Mouse (Mus musculus): ENCODE results near the gene Idnk. TPM values are rescaled to one million over a fixed set of nuclear protein-coding genes. Genes with fewer than 3 reads are reported as not detected.

The Idnk gene
- total RNA-seq (2012; rRNA removed) (26.0 and 29.5 TPM in 2 replicates), polyA plus RNA-seq (2012; ENCODE audit: insufficient read depth in 1 of 2, insufficient read length in 2 of 2, low read depth in 1 of 2, low replicate concordance in 2 of 2, missing spikeins in 1 of 2) (10 to 100 TPM in 1 of 2 experiments, not detected in 1; 50.3 TPM)

- Histone ChIP-seq H3K9ac (ENCODE audit: control insufficient read depth, low read depth, low read length, poor library complexity, severe bottlenecking) (peak within 1 kb of the TSS; percentile 72), H3K79me2 (ENCODE audit: control insufficient read depth, insufficient read depth, low read length, poor library complexity) (peaks cover 8% of the 10 kb centered on the region), H3K4me3 (ENCODE audit: control insufficient read depth in 1 of 2, insufficient read depth in 1 of 2, low read depth in 2 of 2, low read length in 2 of 2) (peak within 1 kb of the TSS; percentile 76), H3K27ac (ENCODE audit: control insufficient read depth, low read depth, low read length) (peak within 1 kb of the TSS; percentile 55), H3K27me3 (ENCODE audit: control insufficient read depth in 1 of 2, insufficient read depth in 2 of 2, low read length in 2 of 2) (no peaks in the 10 kb centered on the region), H3K9me3 (replicated peaks; ENCODE audit: insufficient read depth, low read length) (no peaks in the 10 kb centered on the region), H3K4me1 (ENCODE audit: control insufficient read depth in 1 of 2, insufficient read depth in 2 of 2, low read length in 2 of 2) (peaks cover 3 to 4% of the 10 kb centered on the region in 2 experiments; a peak in 3 of 4 replicates), H3K36me3 (ENCODE audit: control insufficient read depth in 1 of 2, insufficient read depth in 2 of 2, low read length in 2 of 2) (peaks cover 0 to 4% of the 10 kb centered on the region in 2 experiments; a peak in 2 of 4 replicates)
- peak; percentile 88 for DNase-seq (ENCODE audit: low read depth, low spot score)
- TF ChIP-seq ETS1 (IDR thresholded peaks at IDR 0.05; ENCODE audit: low read depth, low read length) (peak; percentile 37; the same call in 1 of the 2 replicates), MYC (IDR thresholded peaks at IDR 0.05; ENCODE audit: low read depth, low read length) (no peak), MXI1 (IDR thresholded peaks at IDR 0.05; ENCODE audit: low read depth, low read length) (peak; percentile 21; the same call in 1 of the 2 replicates), MAZ (IDR thresholded peaks at IDR 0.05; ENCODE audit: low read depth, low read length) (no peak), POLR2A (IDR thresholded peaks at IDR 0.05; ENCODE audit: control insufficient read depth in 1 of 2, insufficient read depth in 1 of 2, low read depth in 1 of 2, low read length in 2 of 2, poor library complexity in 1 of 2) (peak; percentile 56 to 67; a peak in 3 of 4 replicates), CTCF (IDR thresholded peaks at IDR 0.05 in 2 of 3, conservative IDR thresholded peaks at IDR 0.05 in 1 of 3; ENCODE audit: control insufficient read depth in 1 of 3, insufficient read depth in 1 of 3, low read depth in 2 of 3, low read length in 3 of 3, poor library complexity in 1 of 3, severe bottlenecking in 1 of 3) (0 out of 6 replicates have a peak, but pooled peaks of 1 of the 3 experiments have one; percentile 2), SIN3A (IDR thresholded peaks at IDR 0.05; ENCODE audit: low read length) (peak; percentile 69), NELFE (IDR thresholded peaks at IDR 0.05; ENCODE audit: low read depth, low read length) (peak; percentile 45; the same call in 1 of the 2 replicates), USF1 (IDR thresholded peaks at IDR 0.05; ENCODE audit: low read depth, low read length) (peak; percentile 44; the same call in 1 of the 2 replicates), TBP (IDR thresholded peaks at IDR 0.05; ENCODE audit: low read depth, low read length) (0 out of 2 replicates have a peak, but pooled peaks have one; percentile 13), KAT2A (conservative IDR thresholded peaks at IDR 0.05; ENCODE audit: low read depth, low read length) (no peak), ELF1 (IDR thresholded peaks at IDR 0.05; ENCODE audit: low read depth, low read length) (peak; percentile 86)
Observed at GRCm38 (mm10) chr13:58157447-58158098, at the start of gene Idnk. Gene Idnk (plus strand): TSS chr13:58157649.

GRCm38 (mm10) chr13:58111306-58111705 lies 46.1 kb upstream of the Idnk start:
- no peaks in the 10 kb centered on the region for H3K36me3 ChIP-seq (ENCODE audit: control insufficient read depth in 1 of 2, insufficient read depth in 2 of 2, low read length in 2 of 2)
- H3K4me3 ChIP-seq (ENCODE audit: control insufficient read depth in 1 of 2, insufficient read depth in 1 of 2, low read depth in 2 of 2, low read length in 2 of 2): no peak overlapping the region
- H3K27me3 ChIP-seq (ENCODE audit: control insufficient read depth in 1 of 2, insufficient read depth in 2 of 2, low read length in 2 of 2): no peaks in the 10 kb centered on the region
- DNase-seq (ENCODE audit: low read depth, low spot score): no peak
- no peak for TF ChIP-seq NRF1 (IDR thresholded peaks at IDR 0.05; ENCODE audit: insufficient read depth, low read depth, low read length, poor library complexity, severe bottlenecking)
- no peaks in the 10 kb centered on the region for H3K79me2 ChIP-seq (ENCODE audit: control insufficient read depth, insufficient read depth, low read length, poor library complexity)
- no peaks in the 10 kb centered on the region for H3K4me1 ChIP-seq (ENCODE audit: control insufficient read depth in 1 of 2, insufficient read depth in 2 of 2, low read length in 2 of 2)
- H3K9me3 ChIP-seq (replicated peaks; ENCODE audit: insufficient read depth, low read length): no peaks in the 10 kb centered on the region
- no peak overlapping the region for H3K9ac ChIP-seq (ENCODE audit: control insufficient read depth, low read depth, low read length, poor library complexity, severe bottlenecking)
- no peak overlapping the region for H3K27ac ChIP-seq (ENCODE audit: control insufficient read depth, low read depth, low read length)

- Histone ChIP-seq H3K79me2 (ENCODE audit: control insufficient read depth, insufficient read depth, low read length, poor library complexity) (no peaks in the 10 kb centered on the region), H3K4me3 (ENCODE audit: control insufficient read depth in 1 of 2, insufficient read depth in 1 of 2, low read depth in 2 of 2, low read length in 2 of 2) (no peak overlapping the region), H3K27ac (ENCODE audit: control insufficient read depth, low read depth, low read length) (no peak overlapping the region), H3K4me1 (ENCODE audit: control insufficient read depth in 1 of 2, insufficient read depth in 2 of 2, low read length in 2 of 2) (no peaks in the 10 kb centered on the region), H3K9me3 (replicated peaks; ENCODE audit: insufficient read depth, low read length) (no peaks in the 10 kb centered on the region), H3K36me3 (ENCODE audit: control insufficient read depth in 1 of 2, insufficient read depth in 2 of 2, low read length in 2 of 2) (no peaks in the 10 kb centered on the region), H3K9ac (ENCODE audit: control insufficient read depth, low read depth, low read length, poor library complexity, severe bottlenecking) (no peak overlapping the region), H3K27me3 (ENCODE audit: control insufficient read depth in 1 of 2, insufficient read depth in 2 of 2, low read length in 2 of 2) (no peaks in the 10 kb centered on the region)
- TF ChIP-seq NRF1 (IDR thresholded peaks at IDR 0.05; ENCODE audit: insufficient read depth, low read depth, low read length, poor library complexity, severe bottlenecking) (no peak), EP300 (IDR thresholded peaks at IDR 0.05; ENCODE audit: low read depth in 1 of 2, low read length in 2 of 2) (no peak), SIN3A (IDR thresholded peaks at IDR 0.05; ENCODE audit: low read length) (no peak), MYB (IDR thresholded peaks at IDR 0.05; ENCODE audit: low read depth, low read length) (no peak), ELF1 (IDR thresholded peaks at IDR 0.05; ENCODE audit: low read depth, low read length) (no peak), NELFE (IDR thresholded peaks at IDR 0.05; ENCODE audit: low read depth, low read length) (no peak), CHD1 (IDR thresholded peaks at IDR 0.05; ENCODE audit: low read depth, low read length) (no peak), CHD2 (IDR thresholded peaks at IDR 0.05; ENCODE audit: low read length) (no peak)
- DNase-seq (ENCODE audit: low read depth, low spot score): no peak
Observed at GRCm38 (mm10) chr13:58112191-58112590, 45.3 kb upstream of the Idnk start.

Data from MEL (cell line).